Mouse (Mus musculus): ENCODE measurements at regions not wholly inside any gene's neighbourhood (a gene's known extent, or its start where the extent isn't known, plus 50 kb on each side); places are given as distances from the start of the nearest gene placed in this dataset.
"Not testable (repeated sequence)": the region's sequence is repeated elsewhere in the genome, so short reads cannot be mapped to it uniquely, and the experiment has no call there.

DNA sequence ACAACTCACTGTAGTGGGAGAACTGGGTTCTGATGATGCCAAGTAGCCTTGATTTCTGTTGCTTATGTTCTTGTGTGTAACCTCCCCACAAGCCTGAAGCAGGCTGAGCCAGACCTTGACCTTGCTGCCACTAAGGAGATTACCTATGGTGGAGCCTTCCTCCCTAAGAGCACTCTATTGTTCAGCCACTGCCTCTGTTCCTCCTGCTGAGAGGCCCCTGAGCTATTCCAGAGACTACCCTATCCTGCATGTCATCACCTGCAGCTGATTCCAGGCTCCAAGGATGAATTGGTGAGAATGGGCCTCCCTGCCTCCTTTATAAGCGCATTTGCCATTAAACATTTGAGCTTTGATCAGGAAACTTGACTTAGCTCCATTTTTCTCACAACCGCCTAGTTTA is 60.8 kb upstream of the Dnajc1 start:
- not testable (repeated sequence) for DNase-seq (ENCODE audit: low read depth, low spot score)

DNA sequence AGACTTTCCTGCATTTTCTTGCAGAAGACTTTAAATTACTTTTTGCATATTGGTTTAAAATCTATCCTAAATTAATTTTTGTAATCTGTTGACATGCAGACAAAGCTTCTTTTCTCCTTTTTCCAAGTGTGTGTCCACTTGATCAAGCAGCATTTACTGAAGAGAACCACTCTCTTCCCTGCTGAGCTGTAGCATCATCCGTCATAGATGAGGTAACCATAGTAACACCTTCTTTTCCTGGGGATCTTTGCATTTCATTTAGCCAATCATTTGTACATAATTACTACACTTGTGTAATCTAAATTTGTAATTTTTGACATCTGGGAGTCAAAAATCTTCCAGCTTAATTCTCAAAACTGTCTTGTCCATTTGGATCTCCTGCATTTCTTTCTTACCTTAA is 53.2 kb upstream of the Dnajc1 start:
- no peak for DNase-seq (ENCODE audit: low read depth, low spot score)
